Mouse (Mus musculus) hindlimb bud, embryonic 11.5 days (tissue): ENCODE results near the gene Acvr1.

ENCODE experiments used
- DNase-seq: peaks from one replicate; pipeline ENCODE4 v3.0.0-alpha.2; 2012; ENCODE audit warnings: low read depth, low spot score; ENCODE audit errors: extremely low spot score

Acvr1 gene

GRCm38 (mm10) chr2:58567066-58567810 is at the start of gene Acvr1, which contains the start of gene Upp2:
Acvr1 (minus strand) TSS chr2:58567157.
Upp2 (plus strand) TSS chr2:58567298.
- DNase-seq = no peak

DNA sequence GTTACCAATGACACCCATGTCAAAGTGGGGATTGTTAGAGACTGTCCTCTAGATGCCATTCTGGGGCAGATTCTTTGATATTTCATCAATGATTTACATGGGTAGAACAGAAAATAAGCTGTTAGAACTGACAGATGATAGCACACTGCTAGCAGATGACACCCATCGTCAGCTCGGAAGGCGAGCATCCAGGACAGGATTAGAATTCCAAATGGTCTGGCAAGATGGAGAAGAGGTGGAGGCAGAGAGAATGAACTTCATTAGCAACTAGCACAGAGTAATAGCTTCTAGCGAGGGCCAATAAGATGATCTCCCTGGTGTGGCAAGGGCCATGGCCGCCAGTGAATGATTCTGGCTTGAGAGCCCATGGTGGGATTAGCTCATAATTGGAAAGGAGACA is 48.8 kb upstream of the Acvr1 start:
- no peak for DNase-seq

- DNase-seq = no peak
Measured at GRCm38 (mm10) chr2:58614851-58615250, 47.9 kb upstream of the Acvr1 start.

- DNase-seq = no peak
Measured at GRCm38 (mm10) chr2:58613720-58614119, 46.8 kb upstream of the Acvr1 start.

DNA sequence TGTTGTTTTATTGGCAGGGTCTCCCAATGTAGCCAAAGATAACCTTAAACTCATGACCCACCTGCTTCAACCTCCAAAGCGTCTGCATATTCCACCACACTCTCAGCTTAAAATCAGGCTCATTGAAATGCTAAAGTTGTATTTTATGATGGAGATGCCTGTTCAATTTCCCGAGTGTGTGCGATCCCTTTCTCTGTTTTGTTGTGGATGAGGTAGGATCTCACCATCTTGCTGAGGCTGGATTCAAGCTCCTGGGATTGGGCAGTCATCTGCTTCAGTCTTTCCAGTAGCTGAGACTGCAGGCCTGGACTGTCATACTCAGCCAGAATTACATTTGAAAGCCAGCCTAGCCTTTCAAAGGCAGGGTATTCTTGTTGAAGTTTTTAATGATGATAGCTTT is 37.8 kb upstream of the Acvr1 start:
- DNase-seq = no peak

- no peak for DNase-seq
Measured at GRCm38 (mm10) chr2:58603379-58603778, 36.4 kb upstream of the Acvr1 start.

- DNase-seq = no peak
Measured at GRCm38 (mm10) chr2:58601382-58601781, 34.4 kb upstream of the Acvr1 start.

GRCm38 (mm10) chr2:58599639-58600038 is 32.7 kb upstream of the Acvr1 start:
- no peak for DNase-seq

GRCm38 (mm10) chr2:58597556-58597955 is 30.6 kb upstream of the Acvr1 start:
- no peak for DNase-seq

DNA sequence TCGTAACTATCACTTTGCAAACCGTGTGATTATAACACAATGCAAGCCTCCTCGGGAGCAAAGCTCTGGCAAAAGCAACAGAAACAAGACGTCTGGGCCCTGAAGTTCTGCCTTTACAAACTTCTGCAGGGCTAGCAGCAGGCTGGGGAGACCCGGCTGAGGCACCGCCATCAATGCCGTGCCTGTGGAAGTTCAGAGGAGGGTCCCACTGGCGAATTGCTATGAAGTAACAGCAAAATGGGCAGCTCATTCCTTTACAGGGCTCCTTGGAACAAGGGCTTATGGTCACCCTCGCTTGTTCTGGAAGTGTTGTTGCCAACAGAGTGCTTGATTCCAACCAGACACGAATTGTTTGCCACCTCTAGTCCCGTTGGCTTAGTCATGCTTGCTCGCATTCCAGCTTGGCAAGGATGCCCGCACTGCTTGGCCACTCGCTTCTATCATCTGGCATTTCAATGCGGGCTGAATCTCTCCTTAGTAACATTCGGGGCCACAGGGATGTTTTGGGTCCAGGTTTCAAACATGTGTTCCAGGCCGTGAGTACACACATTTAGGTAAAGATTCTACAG is 29.9 kb upstream of the Acvr1 start:
- no peak for DNase-seq

GRCm38 (mm10) chr2:58595350-58595749 is 28.4 kb upstream of the Acvr1 start:
- DNase-seq = no peak

DNA sequence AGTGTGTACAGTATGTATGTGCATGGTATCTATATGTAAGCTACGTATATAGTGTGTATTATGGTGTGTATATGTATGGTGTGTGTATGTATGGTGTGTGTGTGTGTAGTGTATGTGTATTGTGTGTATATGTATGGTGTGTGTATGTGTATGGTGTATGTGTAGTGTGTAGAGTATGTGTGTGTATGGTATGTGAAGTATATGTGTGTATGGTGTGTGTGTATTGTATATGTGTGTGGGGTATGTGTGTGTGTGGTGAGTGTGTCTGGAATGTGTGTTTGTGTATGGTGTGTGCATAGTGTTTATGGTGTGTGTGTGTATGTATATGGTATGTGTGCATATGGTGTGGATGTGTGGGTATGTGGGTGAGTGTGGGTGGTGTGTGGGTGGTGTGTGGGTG is 23.1 kb upstream of the Acvr1 start:
- no peak for DNase-seq

DNA sequence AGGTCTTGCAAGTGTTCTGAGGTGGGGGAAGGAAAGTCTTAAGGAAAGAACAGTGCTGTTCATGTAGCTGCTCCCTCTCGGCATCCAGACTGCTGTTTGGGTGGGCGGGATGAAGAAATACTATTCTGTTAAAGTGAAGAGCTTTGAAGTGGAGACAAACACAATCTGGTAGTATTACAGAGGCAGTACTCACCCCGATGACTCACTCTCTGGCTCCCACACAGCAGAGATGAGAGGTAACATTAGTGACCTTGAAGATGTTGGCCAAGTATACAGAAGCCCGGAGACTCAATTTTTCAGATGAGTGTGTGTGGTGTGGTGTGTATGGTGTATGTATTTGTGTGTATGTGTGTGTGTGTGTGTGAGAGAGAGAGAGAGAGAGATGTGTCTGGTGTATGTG is 22.7 kb upstream of the Acvr1 start:
- DNase-seq = no peak

DNA sequence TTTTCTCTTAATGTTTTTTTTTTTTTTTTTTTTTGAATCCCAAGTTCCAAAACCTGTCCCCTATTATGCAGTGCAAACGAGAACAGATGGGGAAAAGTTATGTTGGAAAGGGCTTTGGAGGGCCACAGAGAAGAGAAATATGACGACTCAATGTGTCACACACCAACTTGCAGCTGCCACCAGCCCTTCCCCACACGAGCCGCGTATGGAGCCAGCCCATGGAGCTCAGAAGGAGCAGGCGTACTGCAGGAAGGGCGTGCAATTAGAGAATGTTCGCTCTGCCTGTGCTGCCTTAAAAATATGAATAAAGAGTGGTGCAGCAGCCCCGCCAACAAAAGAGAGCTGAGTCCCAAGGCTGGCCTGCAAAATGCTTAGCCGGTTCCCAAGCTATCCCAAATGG is 19.4 kb upstream of the Acvr1 start:
- DNase-seq = no peak

DNA sequence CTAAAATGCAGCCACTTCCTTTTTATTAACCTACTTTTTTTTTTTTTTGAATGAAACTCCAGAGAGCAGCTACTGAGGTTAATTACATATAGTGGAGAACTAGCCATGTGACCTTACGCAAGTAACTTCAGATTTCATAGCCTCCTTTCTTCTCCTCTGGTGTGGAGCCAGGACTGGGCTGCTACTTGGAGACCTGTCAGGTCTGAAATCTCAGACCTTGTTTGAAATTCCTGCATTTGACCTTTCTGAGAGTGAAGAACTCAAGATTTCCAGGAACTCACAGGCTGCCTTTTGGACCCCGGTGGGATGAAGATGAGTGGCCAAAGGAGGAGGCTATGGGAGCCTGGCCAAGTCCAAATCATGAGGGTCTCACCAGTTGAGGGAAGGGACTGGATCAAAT is 7.2 kb upstream of the Acvr1 start:
- no peak for DNase-seq

DNA sequence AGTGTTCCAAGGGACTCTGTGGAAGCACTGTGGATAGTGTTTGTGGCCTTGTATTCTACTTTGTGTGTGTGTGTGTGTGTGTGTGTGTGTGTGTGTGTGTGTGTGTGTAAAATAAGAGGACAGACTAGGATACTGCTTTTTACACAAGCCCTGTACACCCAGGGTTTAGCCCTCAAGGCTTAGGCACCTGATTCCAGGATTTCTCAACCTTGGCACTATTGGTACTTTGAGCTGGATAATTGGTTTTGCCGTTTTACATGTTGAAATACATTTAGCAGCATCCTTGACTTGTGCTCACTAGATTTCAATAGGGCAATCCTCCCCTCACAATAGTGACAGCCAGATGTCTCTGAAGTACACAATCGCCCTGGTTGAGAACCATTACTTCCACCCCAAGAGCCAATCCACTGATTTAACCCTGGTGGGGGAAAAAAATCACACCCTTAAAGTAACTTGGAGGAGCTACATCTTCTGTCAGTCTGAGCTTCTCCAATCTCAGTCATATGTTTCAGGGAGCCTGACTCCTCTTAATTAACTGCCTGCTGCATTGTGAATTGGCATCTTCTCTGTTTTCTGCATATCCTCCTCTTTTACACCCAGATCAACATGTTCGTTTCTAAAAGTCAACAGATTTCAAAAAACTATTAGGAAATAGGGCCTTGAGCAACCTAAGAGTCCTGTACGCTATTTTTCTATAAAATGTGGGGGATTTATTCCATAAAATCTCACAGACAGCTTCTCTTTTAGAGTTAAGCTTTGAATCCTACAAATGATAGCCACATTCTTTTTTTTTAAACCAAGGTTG is 2.1 kb upstream of the Acvr1 start:
- no peak for DNase-seq

- no peak for DNase-seq
Measured at GRCm38 (mm10) chr2:58567866-58568719, 1.1 kb upstream of the Acvr1 start.

DNA sequence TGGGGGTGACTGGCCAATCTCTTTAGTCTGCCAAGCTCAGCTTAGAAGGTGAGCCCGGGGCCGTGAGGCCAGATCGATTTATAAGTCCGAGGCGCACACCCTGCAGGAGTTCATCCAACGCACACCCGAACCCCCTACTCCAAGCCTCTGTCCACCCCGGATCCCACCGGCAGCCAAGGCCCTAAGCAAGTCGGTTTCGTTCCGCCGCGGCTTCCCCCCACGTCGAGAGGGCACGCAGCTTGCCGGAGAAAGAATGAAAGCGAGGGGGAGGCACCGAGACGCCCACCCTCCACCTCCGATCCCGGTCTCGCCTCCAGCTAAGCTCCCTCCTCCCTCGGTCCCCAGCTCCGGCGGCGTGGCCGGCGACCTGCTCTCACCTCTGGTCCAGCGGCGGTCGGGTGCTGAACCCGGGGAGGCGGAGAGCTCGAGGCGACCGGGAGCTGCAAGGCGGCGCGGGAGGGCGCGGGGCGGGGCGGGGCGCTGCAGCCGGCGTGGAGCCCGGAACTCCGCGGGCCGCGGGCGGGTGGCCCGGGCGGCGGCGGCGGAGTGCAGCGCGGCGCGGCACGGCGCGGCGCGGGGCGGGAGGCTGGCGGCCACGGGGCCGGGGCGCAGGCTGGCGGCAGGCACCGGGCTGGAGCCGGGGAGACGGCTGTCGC is 419 bp downstream of the Acvr1 start:
- no peak for DNase-seq

DNA sequence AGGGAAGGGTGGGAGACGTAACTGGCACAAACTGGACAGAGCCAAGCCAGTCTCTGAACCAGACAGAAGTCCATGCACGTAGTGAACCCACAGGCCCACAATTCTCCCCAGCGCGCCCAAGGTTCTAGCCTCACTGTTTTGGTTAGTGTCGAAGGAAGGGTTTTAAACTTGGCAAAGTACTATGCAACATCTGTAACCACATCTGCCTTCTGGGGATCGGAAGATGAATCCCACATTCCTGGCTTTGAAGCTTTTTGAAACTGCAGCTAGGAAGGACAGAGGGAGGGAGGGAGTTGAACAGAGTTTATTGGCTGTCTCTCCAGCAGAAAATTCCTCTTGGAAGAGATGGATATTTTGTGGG is 928 bp downstream of the Acvr1 start:
- DNase-seq = no peak

DNA sequence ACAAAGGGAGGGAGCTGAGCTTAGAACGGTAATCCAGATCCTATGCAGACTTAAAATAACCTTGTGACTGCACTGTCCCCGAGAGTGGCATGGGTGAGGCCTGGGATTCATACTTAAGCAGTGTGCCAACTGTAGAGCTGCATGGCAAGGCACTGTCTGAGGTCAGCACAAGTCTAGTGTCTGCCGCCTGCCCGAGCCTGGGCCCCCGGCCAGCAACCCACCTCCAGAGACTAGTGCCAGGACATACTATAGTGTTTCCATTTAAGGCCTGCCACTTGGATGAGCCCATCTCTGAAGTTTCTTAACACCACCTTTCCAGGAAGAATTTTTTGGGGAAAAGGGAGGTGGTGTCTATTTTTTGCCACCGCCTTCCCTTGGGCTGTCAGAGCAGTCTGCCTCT is 1.7 kb downstream of the Acvr1 start:
- DNase-seq = no peak

- no peak for DNase-seq
Measured at GRCm38 (mm10) chr2:58562137-58562536, 4.8 kb downstream of the Acvr1 start.
